In genomic region chr13:63520110-63520509, GRCm38 (mm10) we compare ENCODE assay signal across 15 mouse cellular contexts.
"Had no signal": no experiment of that assay in that cellular context is flagged by ENCODE, and none has a peak within 500 bp of the region (broad histone marks: within the 10 kb centered on the region; RNA-seq: fewer than 3 reads in every experiment).

No protein-coding gene starts in this region.

- H3K9ac ChIP-seq: neural tube, embryonic 12.5 days; neural tube, embryonic 13.5 days; neural tube, embryonic 15.5 days had no signal

- DNase-seq: retina, postnatal 1 day; right cerebral cortex, adult 18-20 months; right cerebral cortex, postnatal 14 days; right cerebral cortex, postnatal 25 days; right cerebral cortex, postnatal 4 days; spleen, adult 18-20 months; thymus, adult 18-20 months; thymus, adult 2 months; thymus, postnatal 14 days; thymus, postnatal 25 days; thymus, postnatal 36 days; thymus, postnatal 4 days had no signal

- H3K27ac ChIP-seq: neural tube, embryonic 12.5 days; neural tube, embryonic 13.5 days; neural tube, embryonic 15.5 days had no signal

- H3K9me3 ChIP-seq: neural tube, embryonic 12.5 days; neural tube, embryonic 13.5 days; neural tube, embryonic 15.5 days had no signal

- H3K4me2 ChIP-seq: neural tube, embryonic 12.5 days; neural tube, embryonic 13.5 days; neural tube, embryonic 15.5 days had no signal

- H3K4me3 ChIP-seq: neural tube, embryonic 12.5 days; neural tube, embryonic 13.5 days; neural tube, embryonic 15.5 days had no signal

- H3K27me3 ChIP-seq: neural tube, embryonic 12.5 days; neural tube, embryonic 13.5 days; neural tube, embryonic 15.5 days had no signal
